Mouse (Mus musculus): Measurements from ENCODE around the gene Srgap3.
A peak's percentile ranks its signal among the peaks of the same experiment; 100 is the strongest.
"Not testable (repeated sequence)": the region's sequence is repeated elsewhere in the genome, so short reads cannot be mapped to it uniquely, and the experiment has no call there.

Gene Srgap3

DNA sequence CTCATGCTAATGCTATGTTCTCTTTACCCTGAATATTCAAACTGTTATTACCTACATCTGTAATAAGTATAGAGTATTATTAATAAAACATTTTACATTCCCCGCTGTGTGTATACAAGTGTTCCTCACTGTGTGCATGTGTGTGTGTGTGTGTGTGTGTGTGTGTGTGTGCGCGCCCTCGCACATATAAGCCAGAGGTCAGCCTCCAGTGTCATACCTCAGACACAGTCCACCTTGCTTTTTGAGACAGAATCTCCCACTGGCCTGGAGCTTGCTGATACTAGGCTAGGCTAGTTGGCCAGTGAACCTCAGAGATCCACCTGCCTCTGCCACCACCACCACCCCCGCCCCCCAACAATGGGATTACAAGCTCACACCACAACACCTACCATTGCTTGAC is 43.3 kb downstream of the Srgap3 start:
- DNase-seq = no peak

DNA sequence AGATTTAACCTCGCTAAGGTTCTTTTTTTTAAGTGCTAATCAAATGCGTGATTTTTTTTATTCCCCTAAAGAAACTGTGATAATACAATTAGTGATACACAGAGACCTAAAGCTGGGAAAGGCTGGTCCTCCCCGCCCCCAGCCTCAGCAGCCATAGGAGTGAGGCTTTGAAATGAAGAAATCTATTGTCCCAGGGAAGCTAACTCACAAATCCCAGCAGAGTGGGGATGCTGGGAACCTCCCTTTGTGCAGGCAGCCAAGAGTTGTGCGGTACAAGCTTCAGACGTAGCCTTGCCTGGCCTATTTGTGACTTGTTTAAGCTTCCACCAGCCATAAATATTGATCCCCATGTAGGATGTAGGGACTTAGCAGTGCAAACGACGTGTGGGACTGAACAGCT is 43.8 kb downstream of the Srgap3 start:
- DNase-seq = no peak

DNA sequence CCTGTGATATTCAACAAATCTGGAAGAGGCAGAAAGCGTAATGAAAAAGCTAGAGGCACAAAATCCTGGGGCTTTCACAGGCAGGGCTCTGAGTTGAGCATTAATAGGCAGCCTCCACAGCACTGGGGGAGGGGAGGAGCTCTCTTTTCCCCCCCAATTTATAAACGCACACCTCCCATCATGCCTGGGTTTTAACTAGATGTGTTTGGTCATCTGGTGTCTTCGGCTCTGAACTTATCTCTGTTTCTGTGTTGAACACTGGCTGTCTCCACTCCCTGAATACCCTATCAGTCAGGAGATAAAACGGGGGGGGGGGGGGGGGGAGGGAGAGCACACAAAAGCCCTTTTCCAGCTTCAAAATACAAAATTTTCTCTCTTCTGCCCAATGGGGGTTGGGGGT is 44.3 kb downstream of the Srgap3 start:
- DNase-seq = no peak

DNA sequence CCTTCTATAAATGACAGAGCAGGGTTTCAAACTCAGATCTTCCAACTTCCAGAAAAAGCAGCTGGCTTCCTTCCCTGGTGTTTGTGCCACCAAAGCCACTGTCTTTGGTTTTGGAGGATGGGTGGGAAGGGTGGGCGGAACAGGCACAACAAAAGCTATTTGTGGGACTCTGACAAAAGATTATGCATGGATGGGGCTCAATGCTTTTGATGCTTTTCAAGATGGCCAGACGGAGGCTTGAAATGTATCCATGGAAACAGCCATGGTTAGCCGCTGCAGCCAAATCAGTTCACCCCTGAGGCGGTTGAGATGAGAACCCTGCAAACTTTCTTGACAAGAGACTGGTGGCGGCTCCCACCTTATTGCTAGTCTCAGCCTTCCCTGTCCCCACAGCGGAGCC is 46.8 kb downstream of the Srgap3 start:
- DNase-seq = no peak

DNA sequence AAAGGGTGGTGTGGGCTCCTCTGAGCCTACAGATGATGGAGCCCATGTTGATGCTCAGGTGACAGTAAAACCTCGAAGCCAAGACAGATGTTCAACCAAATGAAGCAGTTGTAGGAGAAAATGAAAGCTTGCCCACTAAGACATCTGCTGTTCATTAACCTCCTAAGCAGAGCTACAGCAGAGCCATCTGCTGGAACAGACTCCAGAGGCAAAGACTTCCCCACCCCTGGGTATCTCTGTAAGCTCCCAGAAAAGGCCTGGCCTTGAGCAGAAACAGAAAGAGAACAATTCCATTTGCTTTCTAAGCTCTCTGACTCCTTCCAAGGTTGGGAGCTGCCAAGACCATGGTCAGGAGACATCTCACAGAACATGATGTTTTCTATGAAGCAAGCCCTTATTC is 47.4 kb downstream of the Srgap3 start:
- no peak for DNase-seq

DNA sequence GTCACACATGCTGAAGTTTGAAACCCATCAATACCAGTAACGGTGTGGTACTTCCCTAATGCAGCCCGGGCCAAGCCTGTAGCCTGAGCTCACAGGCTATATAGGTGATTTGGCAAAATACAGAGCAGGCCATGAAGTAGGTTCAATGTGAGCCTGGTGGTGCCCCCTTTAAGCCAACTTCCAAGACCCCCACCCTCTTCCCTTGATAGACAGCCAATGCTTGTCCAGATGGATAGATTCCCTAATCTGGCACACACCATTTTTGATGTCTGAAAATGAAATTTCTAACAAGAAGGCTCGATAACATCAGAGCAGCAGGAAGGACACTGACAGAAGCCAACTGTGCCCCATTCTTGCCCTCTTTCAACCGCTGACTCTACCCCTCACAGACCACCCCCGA is 47.8 kb downstream of the Srgap3 start:
- DNase-seq = no peak

DNA sequence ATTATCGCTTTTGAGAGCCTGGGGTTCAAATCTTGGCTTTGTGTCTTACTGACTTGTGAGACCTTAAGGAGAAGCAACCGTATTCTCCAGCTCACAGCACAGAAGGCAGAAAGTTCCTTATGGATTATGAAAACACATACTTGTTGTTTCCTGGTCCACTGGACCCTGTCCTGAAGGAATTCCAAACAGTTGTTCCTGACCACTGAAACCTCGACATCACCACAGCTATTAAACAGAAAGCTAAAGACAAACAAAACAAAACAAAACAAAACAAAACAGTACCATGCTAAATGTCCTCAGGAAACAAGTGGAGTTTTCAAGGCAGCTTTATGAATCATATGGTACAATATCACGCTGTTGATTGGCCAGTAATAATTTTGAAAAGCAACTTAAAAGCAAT is 48.6 kb downstream of the Srgap3 start:
- no peak for DNase-seq

DNA sequence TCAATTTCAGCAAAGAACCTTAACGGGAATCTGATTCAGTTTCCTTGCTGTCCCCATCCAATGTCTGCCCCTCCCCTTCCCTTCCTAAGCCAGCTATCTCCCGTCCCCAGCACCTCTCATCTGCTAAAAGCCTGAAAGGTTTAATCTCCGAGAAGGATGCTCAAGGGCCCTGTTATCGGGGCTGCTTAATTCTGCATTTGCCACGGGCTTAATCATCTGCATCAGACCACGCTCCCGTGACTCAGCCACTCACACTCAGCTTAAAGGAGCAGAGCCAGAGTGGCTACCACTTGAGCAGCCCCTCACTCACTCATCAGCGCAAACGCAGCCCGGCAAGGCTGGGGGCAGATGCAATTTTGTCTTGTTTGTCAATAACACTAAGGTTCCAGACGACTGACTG is 50.7 kb downstream of the Srgap3 start:
- DNase-seq = no peak

DNA sequence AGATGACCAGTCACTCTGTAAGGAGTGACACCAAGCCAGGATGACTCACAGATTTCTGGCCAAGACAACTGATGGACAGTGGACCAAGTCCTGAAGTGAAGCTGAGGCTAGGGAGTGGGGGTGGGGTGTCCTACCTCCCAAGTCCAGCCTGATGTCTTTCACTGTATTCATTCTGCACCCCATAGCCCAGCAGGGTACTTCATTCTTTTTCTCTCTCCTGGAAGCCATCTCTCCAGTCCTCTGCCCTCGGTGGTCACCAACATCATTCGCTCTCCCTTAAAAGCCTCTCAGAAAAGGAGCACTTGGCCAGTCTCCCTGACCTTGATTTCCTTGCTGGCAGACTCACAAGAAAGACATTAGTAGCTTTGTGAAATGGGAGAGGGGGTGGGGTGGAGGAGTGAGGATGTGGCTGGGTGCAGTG is 56.7 kb downstream of the Srgap3 start:
- peak; percentile 69 for DNase-seq

DNA sequence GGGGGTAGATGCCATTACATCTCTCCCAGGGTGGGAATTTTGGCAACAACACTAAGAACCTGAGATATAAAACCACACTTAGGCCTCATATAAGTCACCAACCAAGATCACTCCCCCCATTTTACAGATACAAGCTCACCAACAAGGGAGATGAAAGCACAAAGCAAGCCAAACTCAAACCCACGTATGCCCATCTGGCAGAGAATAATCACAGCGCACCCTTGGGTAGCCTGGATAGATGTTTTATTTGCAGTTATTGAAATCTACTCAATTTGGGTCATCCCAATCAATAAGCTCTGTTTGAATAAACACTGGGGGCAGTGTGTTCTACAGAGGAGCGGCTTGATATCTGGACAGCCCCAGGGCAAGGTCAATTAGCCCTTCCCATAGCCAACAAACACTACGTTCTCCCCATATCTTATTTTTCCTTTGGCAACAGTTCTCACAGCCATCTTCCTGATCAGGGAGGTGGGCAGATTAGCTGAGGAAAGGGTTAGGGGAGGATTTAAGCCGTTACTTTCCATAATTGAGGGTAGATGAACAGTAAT is 63.4 kb downstream of the Srgap3 start:
- no peak for DNase-seq

DNA sequence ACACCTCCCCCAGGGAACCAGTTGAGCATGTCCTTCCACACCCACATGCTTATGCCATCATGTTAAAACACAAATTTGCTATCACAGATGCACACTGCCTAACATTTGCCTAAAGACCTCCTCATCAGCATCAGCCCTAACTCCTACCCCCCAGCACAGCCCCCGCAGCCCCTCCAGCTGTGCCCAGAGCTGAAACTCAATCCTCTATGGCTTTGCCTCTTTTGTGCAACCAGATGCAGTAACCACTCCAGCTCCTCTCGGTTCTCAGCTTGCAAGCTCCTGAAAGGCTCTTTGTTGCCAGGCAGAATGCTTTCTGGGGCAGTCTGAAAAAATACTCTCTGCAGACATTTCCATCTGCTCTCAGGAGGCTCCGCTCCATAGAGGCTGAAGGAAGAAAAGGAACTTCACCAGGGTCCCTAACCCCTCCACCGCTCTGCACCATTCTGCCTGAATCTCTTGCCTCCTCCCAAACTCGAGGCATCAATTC is 67.0 kb downstream of the Srgap3 start:
- peak; percentile 66 for DNase-seq

DNA sequence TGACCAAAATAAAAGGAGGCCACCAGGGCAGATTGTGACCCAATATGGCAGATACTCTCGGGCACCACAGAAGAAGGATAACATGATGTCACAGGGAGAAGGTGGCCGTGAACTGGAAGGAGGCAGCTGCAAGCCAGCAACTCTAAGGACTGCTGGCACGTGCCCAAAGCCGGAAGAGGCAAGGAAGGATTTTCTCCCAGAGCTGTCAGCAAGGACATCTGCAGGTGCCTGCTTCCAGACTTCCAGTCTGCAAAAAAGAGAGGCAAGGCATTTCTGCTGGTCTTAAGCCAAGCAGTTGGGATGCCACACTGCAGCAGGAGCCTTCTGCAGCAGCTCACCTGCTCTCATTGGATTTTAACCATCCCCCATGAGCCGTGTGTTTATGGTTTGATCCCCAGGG is 67.9 kb downstream of the Srgap3 start:
- peak; percentile 73 for DNase-seq

DNA sequence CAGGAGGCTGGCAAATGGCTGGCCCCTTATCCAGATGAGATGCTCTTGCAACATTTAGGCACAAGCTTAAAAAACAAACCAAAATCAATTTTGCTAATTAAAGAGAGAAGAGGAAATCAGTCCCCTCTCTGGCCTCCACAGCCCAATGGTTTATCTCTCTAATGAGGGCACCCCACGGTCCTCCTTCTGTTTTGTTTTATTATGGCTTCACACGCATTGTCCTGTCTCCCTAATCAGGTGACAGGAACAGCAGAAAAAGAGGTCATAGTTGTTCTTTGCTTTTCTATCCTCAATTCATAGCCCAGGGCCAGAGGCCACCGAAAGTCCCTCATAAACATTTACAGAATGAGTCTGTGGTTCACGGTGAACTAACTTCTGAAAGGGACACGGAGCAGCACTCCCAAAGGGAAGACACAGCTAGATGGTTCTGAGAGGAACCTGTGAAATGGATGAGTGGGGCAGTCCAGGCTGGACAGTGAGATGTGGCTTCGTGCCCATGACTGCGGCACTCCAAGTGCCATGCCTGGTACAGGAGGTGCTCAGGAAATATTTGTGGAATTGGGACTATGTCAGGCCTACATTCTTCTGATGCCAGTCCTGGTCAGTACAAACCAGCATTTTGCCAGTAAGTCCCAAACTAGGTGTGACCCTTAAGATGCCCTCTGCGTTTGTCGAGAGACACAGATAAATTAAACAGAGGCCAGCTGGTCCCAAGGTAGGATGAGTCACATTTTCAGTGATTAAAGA is 73.8 kb downstream of the Srgap3 start:
- DNase-seq = peak; percentile 89

DNA sequence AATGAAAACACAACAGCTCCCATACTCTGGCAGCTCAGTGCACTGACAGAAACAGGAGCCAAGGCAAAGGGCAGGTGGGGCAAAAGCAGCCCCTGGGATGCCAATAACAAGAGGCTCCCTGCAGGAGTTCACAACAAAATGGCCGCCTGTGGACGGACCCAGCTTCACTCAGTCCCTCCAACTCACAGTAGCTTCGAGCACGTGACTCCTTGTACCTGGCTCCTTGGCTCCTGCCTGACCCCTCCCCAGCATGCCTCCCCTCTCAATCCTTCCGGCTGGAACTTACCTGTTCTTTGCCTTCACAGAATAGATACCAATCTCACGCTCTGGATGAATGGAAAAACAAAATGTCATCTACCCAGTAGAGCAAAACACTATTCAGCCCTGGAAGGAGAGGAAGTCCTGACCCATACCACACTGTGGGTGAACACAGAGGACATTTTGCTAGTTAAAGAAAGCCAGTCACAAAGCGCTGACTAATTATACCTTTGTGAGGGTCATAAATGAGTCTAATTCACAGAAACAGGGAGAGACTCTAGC is 75.8 kb downstream of the Srgap3 start:
- DNase-seq = no peak

DNA sequence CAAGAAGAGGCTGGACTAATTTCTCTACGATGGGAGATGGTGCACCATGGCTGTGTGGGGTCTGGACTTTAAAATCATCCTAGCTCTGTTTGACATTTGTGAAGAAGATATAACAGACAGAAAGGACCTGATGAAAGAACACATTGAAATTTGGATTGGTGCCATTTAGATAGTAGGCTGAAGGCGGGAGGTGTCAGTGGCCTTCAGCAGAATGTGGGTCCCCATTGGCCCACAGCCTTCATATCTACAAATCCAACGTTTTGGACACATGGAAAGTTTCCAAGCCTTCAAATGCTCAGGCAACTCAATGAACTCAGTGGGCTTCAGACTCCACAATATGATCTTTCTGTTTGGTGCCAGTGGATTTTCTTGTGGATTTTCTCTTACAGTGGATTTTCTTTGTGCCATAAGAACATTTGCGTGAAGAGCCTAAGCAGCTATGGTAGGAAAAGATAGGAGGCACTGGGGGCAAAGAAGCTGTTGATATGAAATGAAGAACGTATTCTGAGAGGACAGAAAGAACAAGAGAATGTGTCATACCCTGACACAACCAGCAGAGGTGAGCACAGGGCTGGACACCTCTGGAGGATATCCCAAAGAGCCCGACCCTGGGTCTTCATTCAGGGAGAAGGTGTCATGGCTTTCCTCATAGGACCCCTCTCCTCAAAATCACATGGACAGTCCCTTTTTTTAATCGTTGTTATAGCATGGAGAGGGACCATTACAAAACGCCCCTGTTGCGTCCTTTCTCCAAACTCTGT is 78.7 kb downstream of the Srgap3 start:
- no peak for DNase-seq

DNA sequence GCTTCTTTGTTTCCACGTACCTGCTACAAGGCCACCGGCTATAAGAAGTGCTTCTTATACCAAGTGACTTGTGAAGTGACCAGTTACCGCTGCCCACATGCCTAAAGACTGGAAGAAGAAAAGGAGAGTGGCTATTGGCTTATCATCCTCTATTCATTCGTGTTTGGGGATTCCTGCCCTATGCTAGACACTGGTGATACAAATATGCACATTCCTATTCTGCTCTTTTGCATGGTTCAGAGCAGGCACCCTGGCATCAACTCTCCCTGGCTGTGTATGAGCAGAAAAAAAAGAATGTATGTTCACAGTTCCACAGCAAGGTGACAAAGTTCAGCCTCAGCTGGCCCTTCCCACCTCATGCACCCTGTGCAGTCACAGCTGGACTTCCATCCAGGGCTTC is 81.0 kb downstream of the Srgap3 start:
- no peak for DNase-seq

DNA sequence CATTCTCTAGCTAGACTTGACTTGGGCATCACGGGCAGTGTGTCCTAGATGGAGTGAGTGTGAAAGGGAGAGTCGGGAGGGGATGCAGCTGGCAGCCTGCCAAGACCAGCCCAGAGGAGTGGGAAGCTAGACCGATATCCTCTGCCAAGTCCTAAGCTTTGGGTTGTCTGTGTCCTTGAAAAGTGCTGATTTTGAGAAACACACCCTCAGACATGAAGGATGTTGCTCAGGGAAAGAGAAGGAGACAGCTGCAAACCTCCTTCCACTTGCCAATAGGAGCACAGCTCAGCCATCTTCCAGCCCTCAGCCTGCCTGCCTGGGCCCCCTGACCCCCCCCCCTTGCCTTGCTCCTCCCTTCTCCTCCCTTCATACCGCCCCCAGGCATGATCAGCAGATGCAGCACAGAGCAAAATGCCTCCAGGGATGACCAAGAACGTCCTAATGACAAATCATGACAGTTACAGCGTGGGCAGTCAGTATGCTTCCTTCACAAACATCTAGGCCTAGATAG is 82.0 kb downstream of the Srgap3 start:
- DNase-seq = no peak

DNA sequence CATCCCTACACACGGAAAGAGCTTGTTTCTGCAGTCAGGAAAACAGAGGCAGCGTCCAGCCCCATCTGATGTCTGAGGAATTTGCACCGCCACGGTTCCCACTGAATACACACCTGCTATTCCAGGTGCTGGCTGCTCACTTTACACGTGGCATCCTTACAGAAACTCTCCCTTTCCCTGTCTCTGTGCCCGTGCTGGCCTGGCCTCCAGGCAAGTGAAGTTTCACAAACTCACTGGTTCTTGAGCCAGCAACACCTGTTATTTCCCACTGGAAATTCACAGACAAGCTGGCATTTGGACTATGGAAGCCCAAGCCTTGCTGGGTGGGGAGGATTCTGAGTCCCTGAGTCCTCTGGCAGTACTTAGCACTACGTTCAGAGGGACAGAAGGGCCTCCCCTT is 84.6 kb downstream of the Srgap3 start:
- DNase-seq = no peak

DNA sequence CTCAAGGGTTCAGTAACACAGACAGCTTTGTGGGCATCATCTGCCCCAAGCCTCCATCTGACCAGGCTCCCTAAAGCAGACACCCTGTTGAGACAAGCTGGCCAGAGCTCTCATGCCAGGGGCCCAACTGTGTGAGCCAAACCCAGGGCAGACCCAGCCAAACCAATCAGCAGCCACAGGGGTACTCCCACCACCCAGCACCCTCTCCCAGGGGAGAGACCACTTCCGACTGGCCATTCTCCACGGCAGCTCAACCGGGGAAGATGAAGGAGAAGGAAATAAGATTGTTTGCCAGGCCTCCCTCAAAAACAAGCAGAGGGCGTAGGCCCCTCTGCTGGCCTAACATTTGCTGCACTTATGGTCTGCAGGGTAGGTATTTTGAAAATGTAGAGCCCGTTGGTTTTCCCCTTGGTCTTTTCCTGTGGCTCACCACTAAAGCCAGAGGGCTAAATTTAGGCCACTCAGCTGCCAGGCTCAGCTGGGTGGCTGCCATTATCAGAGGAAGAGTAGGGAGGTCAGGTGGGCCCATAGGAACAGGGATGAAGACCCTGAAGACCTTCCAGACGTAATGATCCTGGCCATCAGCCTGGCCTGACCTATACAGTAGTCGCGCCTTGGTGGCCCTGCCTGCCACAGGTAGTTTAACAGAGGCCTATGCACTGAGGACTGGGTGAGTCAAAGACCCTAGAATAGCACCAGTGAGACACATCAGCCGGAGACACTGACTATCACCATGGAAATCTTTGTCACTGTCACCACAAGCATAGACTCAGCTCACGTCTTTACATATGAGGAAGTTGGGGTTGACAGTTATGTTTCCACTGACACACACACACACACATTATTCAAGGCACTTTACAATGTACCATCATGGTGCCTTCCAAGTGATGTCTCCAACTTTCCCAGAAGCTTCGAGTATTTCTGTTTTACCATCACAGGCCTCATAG is 85.4 kb downstream of the Srgap3 start:
- peak; percentile 83 for DNase-seq

DNA sequence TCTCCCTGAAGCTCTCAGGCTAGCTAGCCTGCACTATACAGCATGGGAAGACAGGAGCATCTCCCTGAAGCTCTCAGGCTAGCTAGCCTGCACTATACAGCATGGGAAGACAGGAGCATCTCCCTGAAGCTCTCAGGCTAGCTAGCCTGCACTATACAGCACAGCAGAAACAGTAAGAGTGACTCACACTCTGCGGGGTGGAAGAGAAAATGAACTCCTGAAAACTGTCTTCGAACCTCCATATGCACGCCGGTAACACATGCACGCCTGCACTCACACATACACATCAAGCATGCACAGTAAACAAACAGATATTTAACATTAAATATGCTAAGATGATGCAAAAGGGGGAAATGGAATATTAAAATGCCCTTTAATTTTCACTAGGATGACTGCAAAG is 86.8 kb downstream of the Srgap3 start:
- DNase-seq = not testable (repeated sequence)

DNA sequence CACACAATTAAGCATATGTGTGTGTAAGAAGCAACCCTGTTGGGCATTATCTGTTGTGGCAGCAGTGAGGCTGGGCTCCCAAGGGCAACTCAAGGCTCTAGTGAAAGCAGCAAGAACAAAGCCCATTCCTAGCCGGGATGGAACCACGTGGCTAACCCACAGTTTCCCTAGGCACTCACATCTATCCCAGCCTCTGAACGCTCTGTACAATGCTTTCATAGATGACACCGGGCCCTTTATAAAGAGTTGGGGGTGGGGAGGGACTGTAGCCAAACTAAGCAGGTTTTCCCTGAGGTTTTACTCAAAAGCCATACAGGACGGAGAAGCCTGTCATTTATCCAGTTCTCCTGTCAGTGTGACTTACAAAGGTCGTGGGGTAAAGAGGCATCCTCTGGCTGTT is 90.0 kb downstream of the Srgap3 start:
- DNase-seq = no peak

DNA sequence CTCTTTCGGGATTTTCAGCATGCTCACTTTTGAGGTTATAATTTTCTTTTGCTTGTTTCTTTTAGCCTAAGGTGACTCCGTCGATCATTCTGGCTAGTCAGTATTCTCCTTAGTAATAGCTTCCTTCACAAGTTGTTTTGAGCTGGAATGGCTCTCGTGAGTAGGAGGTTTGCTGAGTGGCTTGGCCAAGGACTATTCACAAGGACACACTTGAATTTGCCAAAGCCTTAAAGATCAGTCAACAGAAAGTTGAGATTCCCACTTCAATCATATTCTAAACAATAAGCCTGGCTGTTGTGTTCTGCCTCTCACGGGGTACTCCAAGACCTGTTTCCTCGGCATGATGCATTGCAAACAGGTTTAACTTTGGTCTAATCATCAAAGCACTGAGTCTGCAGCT is 91.9 kb downstream of the Srgap3 start:
- no peak for DNase-seq

All from cerebellum, adult 9-11 months (tissue).